Mouse (Mus musculus): ENCODE measurements at regions not wholly inside any gene's neighbourhood (a gene's known extent, or its start where the extent isn't known, plus 50 kb on each side); places are given as distances from the start of the nearest gene placed in this dataset.

DNA sequence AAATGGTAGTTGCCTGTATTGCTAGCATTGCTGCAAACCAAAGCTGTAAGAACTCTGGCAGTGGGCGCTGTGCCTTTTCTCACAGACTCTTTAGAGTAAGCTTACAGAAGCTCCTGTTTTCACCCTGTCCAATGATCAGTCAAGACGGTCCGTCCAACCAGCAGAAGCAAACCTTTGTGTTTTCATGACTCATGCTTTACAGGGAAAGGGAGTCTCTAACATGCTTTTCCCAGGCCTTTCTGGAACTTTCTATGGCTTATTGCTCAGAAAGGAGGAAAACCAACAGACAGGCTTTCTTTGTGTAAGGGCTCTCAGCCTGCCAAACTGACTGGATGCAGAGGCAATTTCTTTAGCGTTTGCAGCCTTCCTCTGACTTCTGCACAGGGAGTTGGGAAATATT is 2195.6 kb downstream of the 9330182O14Rik start:
- no peaks in the 10 kb centered on the region for H3K9me3 ChIP-seq
- H3K9ac ChIP-seq, result no peak overlapping the region
- no peak for ATAC-seq
- H3K36me3 ChIP-seq, result no peaks in the 10 kb centered on the region
- no peaks in the 10 kb centered on the region for H3K4me1 ChIP-seq (replicated peaks)
- 54% methylated on average over 4 of the region's 4 CpGs for WGBS
- no peak overlapping the region for H3K4me3 ChIP-seq (replicated peaks)
- no peak overlapping the region for H3K4me2 ChIP-seq (replicated peaks)
- no peaks in the 10 kb centered on the region for H3K27me3 ChIP-seq (replicated peaks)
- no peak overlapping the region for H3K27ac ChIP-seq

DNA sequence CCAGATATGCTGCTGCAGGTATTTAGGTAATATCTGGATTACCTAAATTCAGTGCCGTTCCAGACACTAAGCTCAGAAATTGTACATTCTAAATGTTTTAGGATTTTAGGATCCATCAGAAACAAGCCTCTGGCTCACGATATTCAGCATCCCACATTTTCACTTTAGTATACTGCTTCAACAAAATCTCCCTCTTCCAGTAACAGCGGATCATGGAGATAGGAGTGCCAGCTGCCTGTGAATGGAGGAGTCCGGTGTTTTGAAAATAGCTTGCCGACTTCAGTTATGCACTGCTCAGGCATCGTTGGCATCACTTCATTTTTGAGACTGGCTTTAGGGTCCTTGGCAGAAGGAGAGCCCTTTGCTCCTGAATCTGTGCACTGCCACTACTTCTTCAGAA is 2199.5 kb downstream of the 9330182O14Rik start:
- Histone ChIP-seq H3K4me3 (replicated peaks) (no peak overlapping the region), H3K27me3 (replicated peaks) (no peaks in the 10 kb centered on the region), H3K4me1 (replicated peaks) (no peaks in the 10 kb centered on the region), H3K4me2 (replicated peaks) (no peak overlapping the region), H3K9me3 (no peaks in the 10 kb centered on the region), H3K27ac (no peak overlapping the region), H3K36me3 (no peaks in the 10 kb centered on the region), H3K9ac (no peak overlapping the region)
- ATAC-seq, result no peak
- 87% methylated on average over 6 of the region's 6 CpGs for WGBS

DNA sequence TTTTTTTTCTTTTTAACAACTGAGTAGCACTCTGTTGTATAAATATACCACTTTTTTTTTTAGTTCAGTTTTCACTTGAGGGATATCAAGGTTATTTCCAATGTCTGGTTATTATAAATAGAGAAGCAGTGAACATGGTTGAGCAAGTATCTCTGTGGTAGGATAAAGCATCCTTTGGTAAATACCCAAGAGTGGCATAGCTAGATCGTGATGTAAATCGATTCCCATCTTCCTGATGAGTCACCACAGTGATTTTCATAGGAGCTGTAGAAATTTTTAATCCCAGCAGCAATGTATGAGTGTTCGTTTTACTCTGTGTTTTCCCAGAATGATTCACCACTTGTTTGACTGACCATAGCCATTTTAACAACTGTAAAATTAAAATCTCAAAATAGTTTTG is 2212.0 kb downstream of the 9330182O14Rik start:
- WGBS, result 84% methylated on average over 3 of the region's 3 CpGs
- no peak overlapping the region for H3K27ac ChIP-seq
- no peak overlapping the region for H3K4me2 ChIP-seq (replicated peaks)
- H3K27me3 ChIP-seq (replicated peaks), result no peaks in the 10 kb centered on the region
- H3K9me3 ChIP-seq, result no peaks in the 10 kb centered on the region
- H3K36me3 ChIP-seq, result no peaks in the 10 kb centered on the region
- no peak overlapping the region for H3K4me3 ChIP-seq (replicated peaks)
- no peaks in the 10 kb centered on the region for H3K4me1 ChIP-seq (replicated peaks)
- H3K9ac ChIP-seq, result no peak overlapping the region
- ATAC-seq, result no peak

DNA sequence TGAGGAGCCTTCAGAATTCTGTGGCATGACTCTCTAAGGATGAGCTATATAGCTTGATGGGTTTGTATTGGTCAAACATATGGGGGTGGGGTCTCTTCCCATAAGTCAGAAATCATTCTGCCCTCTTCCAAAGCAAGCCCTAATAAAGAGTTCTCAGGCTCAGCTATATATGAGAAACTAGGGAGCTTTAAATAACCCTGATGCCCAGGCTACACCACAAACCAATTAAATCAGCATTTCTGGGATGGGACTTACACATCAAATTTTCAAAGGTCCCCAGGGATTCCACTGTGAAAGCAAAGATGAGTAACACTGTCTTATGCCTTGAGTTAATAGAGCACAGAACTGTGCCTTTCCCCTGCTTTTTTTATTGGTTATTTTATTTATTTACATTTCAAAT is 2227.7 kb downstream of the 9330182O14Rik start:
- Histone ChIP-seq H3K9ac (no peak overlapping the region), H3K4me3 (replicated peaks) (no peak overlapping the region), H3K27ac (no peak overlapping the region), H3K4me2 (replicated peaks) (no peak overlapping the region), H3K4me1 (replicated peaks) (no peaks in the 10 kb centered on the region), H3K9me3 (no peaks in the 10 kb centered on the region), H3K36me3 (no peaks in the 10 kb centered on the region), H3K27me3 (replicated peaks) (no peaks in the 10 kb centered on the region)
- ATAC-seq, result no peak

DNA sequence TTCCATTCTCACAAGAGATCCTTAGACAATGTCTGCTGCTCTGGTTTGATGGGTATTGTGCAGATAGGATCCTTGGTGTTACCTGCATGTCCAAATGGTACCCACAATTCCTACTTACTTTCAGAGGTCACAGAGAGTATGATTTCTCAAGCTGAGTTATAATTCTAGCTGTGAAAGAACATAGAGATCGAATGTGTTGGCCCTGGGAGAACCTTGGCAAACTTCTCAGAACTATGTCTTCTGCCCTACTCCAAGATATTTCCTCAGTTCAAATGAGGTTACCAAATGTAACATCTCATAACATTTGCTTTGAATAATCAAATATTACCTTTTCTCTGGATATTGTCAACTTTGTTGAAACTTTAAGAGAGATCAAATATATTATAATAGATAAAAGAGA is 2230.8 kb downstream of the 9330182O14Rik start:
- H3K36me3 ChIP-seq, result no peaks in the 10 kb centered on the region
- H3K4me3 ChIP-seq (replicated peaks), result no peak overlapping the region
- no peaks in the 10 kb centered on the region for H3K9me3 ChIP-seq
- 84% methylated on average over 1 of the region's 1 CpGs for WGBS
- H3K27me3 ChIP-seq (replicated peaks), result no peaks in the 10 kb centered on the region
- H3K4me2 ChIP-seq (replicated peaks), result no peak overlapping the region
- no peaks in the 10 kb centered on the region for H3K4me1 ChIP-seq (replicated peaks)
- H3K27ac ChIP-seq, result no peak overlapping the region
- ATAC-seq, result no peak
- no peak overlapping the region for H3K9ac ChIP-seq

DNA sequence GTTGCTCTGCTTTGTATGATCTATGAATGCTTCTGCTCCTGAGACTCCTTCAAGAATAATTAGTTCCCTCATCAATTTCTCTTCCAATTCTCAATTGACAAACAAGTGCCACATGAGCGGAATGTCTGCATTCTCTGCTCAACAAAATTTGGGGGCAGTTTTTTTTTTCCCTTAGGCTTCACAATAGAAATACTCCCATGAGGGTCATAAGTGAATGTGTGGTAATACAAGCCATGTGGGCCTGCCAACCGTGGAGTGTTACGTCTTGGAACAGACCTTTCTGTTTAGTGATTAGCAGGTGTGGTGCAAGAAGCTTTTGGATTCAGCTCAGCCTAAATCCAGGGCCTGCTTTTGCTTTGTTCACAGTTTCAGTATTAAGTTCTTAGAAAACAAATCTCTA is 2232.6 kb downstream of the 9330182O14Rik start:
- no peak for ATAC-seq
- H3K9ac ChIP-seq, result no peak overlapping the region
- H3K36me3 ChIP-seq, result no peaks in the 10 kb centered on the region
- 78% methylated on average over 3 of the region's 3 CpGs for WGBS
- H3K4me3 ChIP-seq (replicated peaks), result no peak overlapping the region
- H3K27me3 ChIP-seq (replicated peaks), result no peaks in the 10 kb centered on the region
- no peak overlapping the region for H3K27ac ChIP-seq
- no peaks in the 10 kb centered on the region for H3K9me3 ChIP-seq
- no peaks in the 10 kb centered on the region for H3K4me1 ChIP-seq (replicated peaks)
- H3K4me2 ChIP-seq (replicated peaks), result no peak overlapping the region

DNA sequence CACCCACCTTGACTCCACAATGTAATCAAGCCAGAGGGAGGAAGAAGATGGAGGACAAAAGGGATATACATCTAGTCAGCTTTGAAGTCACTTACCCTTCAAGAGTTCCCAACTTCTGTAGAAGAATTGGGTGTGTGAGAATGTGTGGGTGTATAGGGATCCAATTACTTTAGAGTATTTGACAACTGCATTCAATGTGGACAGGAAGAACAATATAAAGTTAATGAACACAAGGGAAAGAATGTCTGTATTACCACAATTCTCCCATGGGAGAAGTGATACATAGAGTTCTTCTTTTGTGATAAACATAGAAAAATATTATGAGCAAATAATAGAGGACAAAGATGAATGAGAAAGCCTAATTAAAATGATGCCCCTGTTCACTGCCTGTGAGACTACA is 2235.4 kb downstream of the 9330182O14Rik start:
- Histone ChIP-seq H3K4me1 (replicated peaks) (no peaks in the 10 kb centered on the region), H3K27me3 (replicated peaks) (no peaks in the 10 kb centered on the region), H3K27ac (no peak overlapping the region), H3K4me3 (replicated peaks) (no peak overlapping the region), H3K9me3 (no peaks in the 10 kb centered on the region), H3K36me3 (no peaks in the 10 kb centered on the region), H3K4me2 (replicated peaks) (no peak overlapping the region), H3K9ac (no peak overlapping the region)
- no peak for ATAC-seq

DNA sequence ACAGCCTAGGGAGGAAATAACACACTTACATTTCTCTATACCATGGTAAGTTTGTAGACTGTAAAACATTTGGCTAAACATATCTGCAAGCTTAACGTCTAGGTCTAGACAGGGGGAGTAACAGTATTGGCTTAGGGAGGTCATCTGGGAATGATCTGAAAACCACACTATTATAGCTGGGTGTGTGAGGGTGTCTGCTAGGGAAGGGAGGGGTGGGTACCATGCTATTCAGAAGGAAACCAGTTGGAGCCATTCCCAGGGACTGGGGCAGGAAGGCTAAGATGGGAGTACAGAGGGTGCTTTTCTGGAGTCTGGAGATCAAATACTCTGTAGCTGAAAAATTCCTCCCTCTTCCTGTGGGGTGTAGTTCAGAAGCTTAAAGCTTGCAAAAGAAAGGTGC is 2235.9 kb downstream of the 9330182O14Rik start:
- Histone ChIP-seq H3K9me3 (no peaks in the 10 kb centered on the region), H3K27me3 (replicated peaks) (no peaks in the 10 kb centered on the region), H3K9ac (no peak overlapping the region), H3K4me1 (replicated peaks) (no peaks in the 10 kb centered on the region), H3K4me2 (replicated peaks) (no peak overlapping the region), H3K27ac (no peak overlapping the region), H3K36me3 (no peaks in the 10 kb centered on the region), H3K4me3 (replicated peaks) (no peak overlapping the region)
- ATAC-seq, result no peak
- 63% methylated on average over 1 of the region's 1 CpGs for WGBS

DNA sequence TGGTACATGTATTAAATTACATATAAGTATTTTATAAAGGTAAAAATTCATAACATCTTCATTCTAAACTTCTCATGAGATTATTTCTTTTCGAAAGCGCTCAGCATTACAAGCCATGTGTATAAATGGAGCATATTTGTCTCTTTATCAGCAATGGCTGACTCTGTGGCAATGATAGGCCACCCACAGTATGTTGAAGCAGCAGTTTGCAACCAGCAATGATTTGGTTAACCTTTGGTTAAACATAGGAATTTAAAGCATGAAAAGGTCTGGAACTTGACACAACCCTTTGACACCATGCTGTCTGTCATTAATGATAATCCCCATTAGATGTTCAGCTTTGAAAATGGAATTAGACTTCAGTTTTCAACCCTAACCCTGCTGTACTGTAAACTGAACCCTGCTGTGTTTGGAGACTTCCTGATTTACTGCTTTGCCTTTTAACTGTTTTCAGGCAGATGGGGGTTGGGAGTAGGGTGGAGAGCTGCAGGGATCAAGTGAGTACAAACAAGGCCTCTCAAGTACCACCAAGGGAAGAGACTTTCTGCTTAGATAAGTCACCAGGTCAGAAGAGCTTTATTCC is 2238.6 kb downstream of the 9330182O14Rik start:
- no peak overlapping the region for H3K4me2 ChIP-seq (replicated peaks)
- WGBS, result 57% methylated on average over 2 of the region's 2 CpGs
- H3K4me3 ChIP-seq (replicated peaks), result no peak overlapping the region
- ATAC-seq, result no peak
- H3K9me3 ChIP-seq, result no peaks in the 10 kb centered on the region
- no peak overlapping the region for H3K27ac ChIP-seq
- no peaks in the 10 kb centered on the region for H3K36me3 ChIP-seq
- H3K9ac ChIP-seq, result no peak overlapping the region
- no peaks in the 10 kb centered on the region for H3K27me3 ChIP-seq (replicated peaks)
- H3K4me1 ChIP-seq (replicated peaks), result no peaks in the 10 kb centered on the region
